Mouse (Mus musculus) lung, adult 2 months (tissue): ENCODE results near the gene Snx9. TPM values are rescaled to one million over a fixed set of nuclear protein-coding genes. Genes with fewer than 3 reads are reported as not detected.

ENCODE experiments used
- DNase-seq: peaks from one replicate; pipeline ENCODE4 v3.0.0; 2022
- H3K4me1 ChIP-seq: fragments of 200-500 bp; 2 replicates; pipeline ENCODE4 v1.6.1; 2011; ENCODE audit warnings: low read length; ENCODE audit not compliant: control insufficient read depth, insufficient read depth
- H3K4me3 ChIP-seq: fragments of 200-500 bp; replicated peaks from 2 replicates; pipeline ENCODE3; 2011; ENCODE audit warnings: low read depth, mild to moderate bottlenecking, control low read depth, low read length; ENCODE audit errors: extremely low read depth
- CTCF ChIP-seq: fragments of 200-500 bp; IDR thresholded peaks from 2 replicates; pipeline ENCODE4 v1.5.1; 2011; ENCODE audit warnings: mild to moderate bottlenecking, low read length, control low read depth; ENCODE audit not compliant: insufficient read depth
- POLR2A ChIP-seq: fragments of 200-500 bp; IDR thresholded peaks from 2 replicates; pipeline ENCODE4 v1.6.1; 2011; ENCODE audit warnings: low read depth, mild to moderate bottlenecking, control low read depth, low read length, borderline replicate concordance; ENCODE audit errors: extremely low read depth
- WGBS: fragments of 180-500 bp; shearing (Covaris S2); methylation state at CpG from one replicate; pipeline ENCODE4 v1.1.7; 2018; 5-methylcytosine and 5-hydroxymethylcytosine counted together
- polyA plus RNA-seq: library from polyadenylated mRNA; depleted of rRNA; stranded (reverse); fragments of >200 nt; gene quantifications from 2 replicates; pipeline ENCODE4 v1.2.3, GENCODE M21; 2012

The Snx9 gene
- polyA plus RNA-seq, 1 experiment: 31.4 TPM

DNA sequence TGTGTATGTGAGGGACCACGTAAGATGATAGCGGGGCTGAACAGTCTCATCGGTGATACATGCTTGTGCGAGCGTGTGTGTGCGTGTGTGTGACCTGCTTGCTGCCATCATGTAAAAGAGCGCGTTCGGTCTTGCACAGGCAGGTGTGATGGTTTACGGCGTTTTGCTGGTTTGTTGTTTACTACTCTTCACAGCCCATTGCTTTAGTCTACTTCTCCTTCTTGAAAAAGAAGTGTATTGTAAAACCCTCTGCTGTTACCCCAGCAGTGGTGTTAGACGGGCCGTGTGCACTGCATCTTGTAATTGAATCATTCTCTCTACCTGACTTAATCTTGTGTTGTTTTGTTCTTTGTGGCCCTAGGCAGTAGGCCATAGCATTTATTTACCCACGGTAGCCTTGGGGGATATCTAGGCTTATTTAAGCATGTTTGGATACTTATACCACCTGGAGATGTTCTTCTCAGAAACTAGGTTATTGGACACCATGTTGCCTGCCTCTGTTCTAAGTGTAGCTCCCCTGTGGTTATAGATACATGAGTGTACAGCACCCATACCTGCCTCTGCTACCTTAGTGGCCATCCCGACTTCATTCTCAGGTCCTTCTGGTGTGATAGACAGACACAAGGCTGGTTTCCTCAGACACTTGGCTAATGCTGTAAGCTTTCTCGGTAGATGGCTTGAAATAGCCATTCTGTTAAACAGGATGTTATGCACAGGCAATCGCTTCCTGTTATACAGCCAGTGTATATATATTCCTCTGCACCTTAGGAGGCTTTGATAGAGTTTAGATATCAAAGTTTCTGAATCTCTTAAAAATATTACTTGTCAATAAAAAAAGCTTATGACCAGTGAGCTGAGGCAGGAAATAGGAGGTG, 56.4 kb downstream of the Snx9 start:
- 83% methylated on average over 17 of the region's 17 CpGs for WGBS
- no peaks in the 10 kb centered on the region; the same call in 1 of the 2 replicates for H3K4me1 ChIP-seq
- TF ChIP-seq POLR2A (no peak), CTCF (no peak)
- DNase-seq: no peak
- no peak overlapping the region for H3K4me3 ChIP-seq

GRCm38 (mm10) chr17:5899251-5899650, 58.1 kb downstream of the Snx9 start:
- Histone ChIP-seq H3K4me3 (no peak overlapping the region), H3K4me1 (no peaks in the 10 kb centered on the region; the same call in 1 of the 2 replicates)
- TF ChIP-seq POLR2A (no peak), CTCF (no peak)
- WGBS: 88% methylated on average over 6 of the region's 6 CpGs
- DNase-seq: no peak

- WGBS: 78% methylated on average over 5 of the region's 5 CpGs
- TF ChIP-seq POLR2A: no peak
- TF ChIP-seq CTCF: no peak
- no peak overlapping the region for H3K4me3 ChIP-seq
- DNase-seq: no peak
- H3K4me1 ChIP-seq: no peaks in the 10 kb centered on the region; the same call in 1 of the 2 replicates
Measured at GRCm38 (mm10) chr17:5901381-5901780, 60.3 kb downstream of the Snx9 start.

DNA sequence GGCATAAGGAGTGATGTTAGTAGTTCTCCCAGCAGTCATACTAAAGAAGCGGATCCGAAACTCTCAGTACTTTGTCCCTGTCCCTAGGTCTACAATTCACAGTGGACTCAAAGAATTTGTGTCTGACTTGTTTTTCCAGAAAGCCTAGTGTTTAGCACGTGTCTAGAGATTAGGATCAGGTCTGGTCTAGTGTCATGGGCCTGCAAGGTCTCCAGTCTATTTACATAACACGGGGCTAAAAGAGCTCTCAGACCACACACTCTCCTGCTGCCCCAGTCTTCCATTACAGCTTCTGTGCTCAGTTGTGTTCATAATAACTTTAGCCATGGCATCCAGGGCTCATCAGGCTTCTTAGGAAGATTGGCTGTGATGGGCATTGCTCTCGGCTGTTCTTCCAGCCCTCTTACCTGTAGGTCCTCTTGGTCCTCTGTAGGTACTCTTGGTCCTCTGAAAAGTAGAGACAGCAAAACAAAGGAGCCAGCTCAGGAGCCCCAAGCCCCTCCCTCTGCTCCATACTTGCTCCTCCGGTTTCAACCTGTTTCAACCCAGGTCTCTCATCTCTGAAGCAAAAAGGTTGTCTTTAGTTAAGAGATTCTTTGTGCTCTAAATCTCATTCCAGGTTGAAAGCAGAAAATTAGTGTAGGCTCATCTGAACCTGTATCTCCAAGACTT, 62.6 kb downstream of the Snx9 start:
- Histone ChIP-seq H3K4me1 (no peaks in the 10 kb centered on the region), H3K4me3 (no peak overlapping the region)
- 59% methylated on average over 6 of the region's 6 CpGs for WGBS
- TF ChIP-seq CTCF: no peak
- no peak for TF ChIP-seq POLR2A
- DNase-seq: no peak

GRCm38 (mm10) chr17:5909681-5910080, 68.6 kb downstream of the Snx9 start:
- whole genome bisulfite sequencing: 93% methylated on average over 4 of the region's 4 CpGs
- Histone ChIP-seq H3K4me1 (no peaks in the 10 kb centered on the region), H3K4me3 (no peak overlapping the region)
- DNase-seq: no peak
- no peak for TF ChIP-seq CTCF
- no peak for TF ChIP-seq POLR2A

DNA sequence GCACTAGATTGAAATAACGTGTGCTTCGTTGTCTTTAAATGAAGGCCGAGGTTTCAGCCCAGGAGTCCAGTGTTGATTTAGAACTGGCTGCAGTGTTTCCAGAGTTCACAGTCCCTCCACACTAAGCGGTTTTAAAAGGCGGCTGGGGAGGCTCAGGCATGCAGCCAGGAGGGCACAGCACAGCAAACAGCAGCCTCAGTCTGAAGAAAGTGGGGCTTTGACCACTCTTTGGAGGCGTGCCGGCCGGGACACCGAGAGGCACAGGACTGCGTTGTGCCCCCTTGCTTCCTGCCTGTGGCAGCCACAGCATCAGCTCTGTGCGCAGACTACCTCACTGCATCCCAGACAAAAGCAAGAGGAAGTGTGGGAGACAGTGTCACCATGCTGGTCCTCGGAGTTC, 70.5 kb downstream of the Snx9 start:
- Histone ChIP-seq H3K4me3 (no peak overlapping the region), H3K4me1 (no peaks in the 10 kb centered on the region)
- TF ChIP-seq CTCF (no peak), POLR2A (no peak)
- DNase-seq: no peak
- WGBS: 70% methylated on average over 12 of the region's 12 CpGs

DNA sequence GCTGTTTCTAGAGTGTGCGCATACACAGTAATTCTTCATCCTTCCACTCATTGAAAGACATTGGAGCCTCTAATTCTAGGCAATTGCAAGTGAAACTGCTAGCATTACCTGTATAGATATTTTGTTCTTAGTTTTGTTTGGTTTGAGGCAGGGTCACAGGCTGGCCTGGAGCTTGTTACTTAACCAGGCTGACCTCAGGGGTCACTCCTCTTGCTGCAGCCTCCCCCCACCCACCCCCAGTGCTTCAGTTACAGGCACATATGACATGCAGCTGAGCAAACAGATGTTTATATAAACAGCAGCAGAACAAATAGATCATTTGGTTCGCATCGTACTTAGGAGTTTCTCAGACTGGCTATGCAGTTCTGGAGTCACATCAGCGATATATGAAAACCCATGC, 71.7 kb downstream of the Snx9 start:
- no peak overlapping the region for H3K4me3 ChIP-seq
- no peak for TF ChIP-seq CTCF
- no peak for TF ChIP-seq POLR2A
- no peak for DNase-seq
- WGBS: 75% methylated on average over 4 of the region's 4 CpGs
- H3K4me1 ChIP-seq: no peaks in the 10 kb centered on the region

- no peak overlapping the region for H3K4me3 ChIP-seq
- DNase-seq: no peak
- no peaks in the 10 kb centered on the region for H3K4me1 ChIP-seq
- 66% methylated on average over 5 of the region's 5 CpGs for WGBS
- TF ChIP-seq POLR2A: no peak
- TF ChIP-seq CTCF: no peak
Measured at GRCm38 (mm10) chr17:5914217-5914616, 73.1 kb downstream of the Snx9 start.

GRCm38 (mm10) chr17:5921954-5922353, 80.8 kb downstream of the Snx9 start:
- TF ChIP-seq CTCF (no peak), POLR2A (no peak)
- Histone ChIP-seq H3K4me3 (no peak overlapping the region), H3K4me1 (no peaks in the 10 kb centered on the region)
- 96% methylated on average over 8 of the region's 8 CpGs for WGBS
- DNase-seq: no peak

DNA sequence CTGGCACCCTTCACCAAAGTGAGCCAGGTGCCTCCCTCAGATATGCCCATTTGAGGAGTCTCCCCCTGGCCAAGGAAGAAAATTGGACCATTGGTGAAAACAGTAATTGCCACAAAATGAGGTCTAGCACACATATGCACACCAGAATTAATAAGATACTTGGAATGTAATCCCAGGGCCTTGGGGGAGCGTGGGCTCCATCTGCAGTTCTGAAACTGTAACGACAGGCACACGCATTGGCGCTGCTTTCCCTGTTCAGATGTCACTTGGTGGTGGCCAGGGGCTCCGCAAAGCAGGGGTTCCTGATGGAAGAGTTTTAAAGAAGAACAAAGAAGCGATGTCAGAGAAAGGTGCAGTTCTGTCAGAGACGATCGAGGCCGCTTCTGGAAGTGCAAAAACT, 82.2 kb downstream of the Snx9 start:
- peak; percentile 59 for TF ChIP-seq CTCF
- TF ChIP-seq POLR2A: no peak
- WGBS: 76% methylated on average over 9 of the region's 9 CpGs
- Histone ChIP-seq H3K4me3 (no peak overlapping the region), H3K4me1 (no peaks in the 10 kb centered on the region)
- DNase-seq: no peak
